Mouse (Mus musculus): ENCODE data around the gene Olfm1.

GRCm38 (mm10) chr2:28242222-28242543 lies 49.4 kb downstream of the Olfm1 start:
- TF ChIP-seq CTCF (IDR thresholded peaks at IDR 0.05; ENCODE audit: low read depth) (no peak), EP300 (optimal IDR thresholded peaks at IDR 0.05) (no peak)

All from stomach, postnatal 0 days (tissue).